Comparison of ENCODE assay signal across 10 mouse cellular contexts in genomic region chr11:72066330-72066729, GRCm38 (mm10). TPM values are rescaled to one million over a fixed set of nuclear protein-coding genes. Genes with fewer than 3 reads are reported as not detected.
DNase-seq lines count a peak whose midpoint lies in the region; ATAC-seq and TF ChIP-seq lines count a peak whose summit lies in the region.
"Had no signal": no experiment of that assay in that cellular context is flagged by ENCODE, and none has a peak within 500 bp of the region (broad histone marks: within the 10 kb centered on the region; RNA-seq: fewer than 3 reads in every experiment).

No protein-coding gene starts in this region.

- no peaks in the 10 kb centered on the region for H3K36me3 ChIP-seq in kidney, embryonic 15.5 days
- H3K36me3 ChIP-seq in MEL (ENCODE audit: control insufficient read depth in 1 of 2, insufficient read depth in 2 of 2, low read length in 2 of 2): no peaks in the 10 kb centered on the region
- no peaks in the 10 kb centered on the region for H3K36me3 ChIP-seq in lung, embryonic 14.5 days (ENCODE audit: insufficient read depth)

- TF ChIP-seq RAD21 in MEL (IDR thresholded peaks at IDR 0.05; ENCODE audit: low read depth, low read length): no peak; the same call in 1 of the 2 replicates

- 38% methylated on average over 6 of the region's 6 CpGs for WGBS in kidney, embryonic 15.5 days
- 36% methylated on average over 6 of the region's 6 CpGs for whole genome bisulfite sequencing in lung, embryonic 14.5 days

- H3K9me3 ChIP-seq in kidney, embryonic 15.5 days (replicated peaks): no peaks in the 10 kb centered on the region
- no peaks in the 10 kb centered on the region for H3K9me3 ChIP-seq in MEL (replicated peaks; ENCODE audit: insufficient read depth, low read length)
- H3K9me3 ChIP-seq in lung, embryonic 14.5 days (ENCODE audit: low read depth, low read length): peaks cover 10% of the 10 kb centered on the region; the same call in 1 of the 2 replicates

- no peak for TF ChIP-seq EP300 in MEL (IDR thresholded peaks at IDR 0.05; ENCODE audit: low read depth in 1 of 2, low read length in 2 of 2)

- H3K4me1 ChIP-seq in kidney, embryonic 15.5 days: 0 out of 2 replicates have a peak, but pooled peaks cover under 1% of the 10 kb centered on the region
- H3K4me1 ChIP-seq in MEL (ENCODE audit: control insufficient read depth in 1 of 2, insufficient read depth in 2 of 2, low read length in 2 of 2): no peaks in the 10 kb centered on the region
- no peaks in the 10 kb centered on the region for H3K4me1 ChIP-seq in cortical plate, adult 2 months (ENCODE audit: control insufficient read depth, insufficient read depth, low read length)
- no peaks in the 10 kb centered on the region for H3K4me1 ChIP-seq in lung, embryonic 14.5 days (ENCODE audit: insufficient read depth)

- H3K4me3 ChIP-seq in kidney, embryonic 15.5 days (replicated peaks): no peak overlapping the region
- H3K4me3 ChIP-seq in MEL (ENCODE audit: control insufficient read depth in 1 of 2, insufficient read depth in 1 of 2, low read depth in 2 of 2, low read length in 2 of 2): no peak overlapping the region
- no peak overlapping the region for H3K4me3 ChIP-seq in cortical plate, adult 2 months (ENCODE audit: insufficient read depth, low read length)
- H3K4me3 ChIP-seq in lung, embryonic 14.5 days (ENCODE audit: low read depth, low read length): no peak overlapping the region
- H3K4me3 ChIP-seq: embryonic facial prominence, embryonic 13.5 days had no signal

- DNase-seq in kidney, adult 11 months: peak; percentile 20
- DNase-seq in MEL (ENCODE audit: low read depth, low spot score): peak; percentile 25
- DNase-seq in lung, embryonic 14.5 days: peak; percentile 60
- no peak for DNase-seq in adrenal gland, postnatal 4 days (ENCODE audit: low spot score in 2 of 2)
- DNase-seq in left cerebral cortex, postnatal 36 days (ENCODE audit: low spot score in 2 of 2): no peak

- no peak overlapping the region for H3K4me2 ChIP-seq in kidney, embryonic 15.5 days
- no peak overlapping the region for H3K4me2 ChIP-seq in lung, embryonic 14.5 days
- H3K4me2 ChIP-seq: embryonic facial prominence, embryonic 13.5 days had no signal

- H3K27ac ChIP-seq in kidney, embryonic 15.5 days: no peak overlapping the region
- no peak overlapping the region for H3K27ac ChIP-seq in MEL (ENCODE audit: control insufficient read depth, low read depth, low read length)
- H3K27ac ChIP-seq in cortical plate, adult 2 months (ENCODE audit: insufficient read depth, low read length): no peak overlapping the region
- H3K27ac ChIP-seq in lung, embryonic 14.5 days (ENCODE audit: low read depth): no peak overlapping the region
- H3K27ac ChIP-seq: embryonic facial prominence, embryonic 13.5 days; macrophage had no signal

- no peak for TF ChIP-seq POLR2A in MEL (IDR thresholded peaks at IDR 0.05; ENCODE audit: control insufficient read depth in 1 of 2, insufficient read depth in 1 of 2, low read depth in 1 of 2, low read length in 2 of 2, poor library complexity in 1 of 2)
- TF ChIP-seq POLR2A in cortical plate, adult 2 months (IDR thresholded peaks at IDR 0.05; ENCODE audit: extremely low read depth, insufficient read depth, low read length): no peak

- no peaks in the 10 kb centered on the region for H3K27me3 ChIP-seq in kidney, embryonic 15.5 days
- H3K27me3 ChIP-seq in MEL (ENCODE audit: control insufficient read depth in 1 of 2, insufficient read depth in 2 of 2, low read length in 2 of 2): 0 out of 4 replicates have a peak, but pooled peaks cover 0 to 1% of the 10 kb centered on the region in 2 experiments
- H3K27me3 ChIP-seq in lung, embryonic 14.5 days (ENCODE audit: insufficient read depth, low read length): no peaks in the 10 kb centered on the region
- H3K27me3 ChIP-seq: embryonic facial prominence, embryonic 13.5 days had no signal

- H3K79me2 ChIP-seq in MEL (ENCODE audit: control insufficient read depth, insufficient read depth, low read length, poor library complexity): no peaks in the 10 kb centered on the region

- peak in 2 of 3 experiments; percentile 45 to 47; a peak in 5 of 6 replicates for TF ChIP-seq CTCF in MEL (IDR thresholded peaks at IDR 0.05 in 2 of 3, conservative IDR thresholded peaks at IDR 0.05 in 1 of 3; ENCODE audit: control insufficient read depth in 1 of 3, insufficient read depth in 1 of 3, low read depth in 2 of 3, low read length in 3 of 3, poor library complexity in 1 of 3, severe bottlenecking in 1 of 3)
- TF ChIP-seq CTCF in cortical plate, adult 2 months (IDR thresholded peaks at IDR 0.05; ENCODE audit: extremely low read depth, insufficient read depth, low read length): peak; percentile 42
- peak; percentile 71 for TF ChIP-seq CTCF in lung, embryonic 14.5 days (IDR thresholded peaks at IDR 0.05; ENCODE audit: low read depth)

- no peak overlapping the region for H3K9ac ChIP-seq in kidney, embryonic 15.5 days
- no peak overlapping the region for H3K9ac ChIP-seq in MEL (ENCODE audit: control insufficient read depth, low read depth, low read length, poor library complexity, severe bottlenecking)
- H3K9ac ChIP-seq in lung, embryonic 14.5 days: no peak overlapping the region
- H3K9ac ChIP-seq: embryonic facial prominence, embryonic 13.5 days had no signal

- intact Hi-C loops in left cerebral cortex, postnatal 36 days (cut with DNase I): no loop called here

- ATAC-seq in kidney, embryonic 15.5 days (replicated peaks; ENCODE audit: low FRiP score): no peak
- ATAC-seq in lung, embryonic 14.5 days (ENCODE audit: insufficient read depth): no peak
- no peak for ATAC-seq in activated CD4-positive, CD25-positive, alpha-beta regulatory T cell, adult 4 months

TF ChIP-seq in MEL, 35 proteins besides CTCF, POLR2A, EP300 and RAD21:
- peak; percentile 13; the same call in 1 of the 2 replicates for TF ChIP-seq SMC3 (IDR thresholded peaks at IDR 0.05; ENCODE audit: low read depth, low read length)
- no peak for TF ChIP-seq MAX (IDR thresholded peaks at IDR 0.05; ENCODE audit: low read length)
- TF ChIP-seq HCFC1 (IDR thresholded peaks at IDR 0.05; ENCODE audit: low read depth, low read length): no peak

RNA-seq across cellular contexts. Expression of gene Pimreg, which starts 24.5 kb away (rescaled TPM):
- polyA plus RNA-seq in kidney, embryonic 15.5 days (2015; fragmentation: Nextera tagmentation; extraction: Ambion mirVana): 122 and 131 TPM in 2 replicates
- total RNA-seq in MEL (2012; rRNA removed): 24.3 and 25.8 TPM in 2 replicates
- 10 to 100 TPM in 1 of 2 experiments, not detected in 1; 45.3 TPM for polyA plus RNA-seq in MEL (2012; ENCODE audit: insufficient read depth in 1 of 2, insufficient read length in 2 of 2, low read depth in 1 of 2, low replicate concordance in 2 of 2, missing spikeins in 1 of 2)
- 0.61 and 0.92 TPM in 2 replicates for polyA plus RNA-seq in cortical plate, adult 2 months (2012; rRNA removed)
- polyA plus RNA-seq in lung, embryonic 14.5 days (2014; fragmentation: Nextera tagmentation; extraction: Ambion mirVana): 158 and 165 TPM in 2 replicates
- total RNA-seq in adrenal gland, postnatal 4 days (2021): 10 to 100 TPM; 29.6 to 30.3 TPM
- 1 to 10 TPM in 1 of 2 experiments, under 1 TPM in 1; 0.43 to 1.1 TPM for total RNA-seq in left cerebral cortex, postnatal 36 days (2021)
- 1 to 10 TPM; 9.5 to 9.7 TPM for polyA plus RNA-seq in activated CD4-positive, CD25-positive, alpha-beta regulatory T cell, adult 4 months (2017; shearing (Covaris generic))

RNA-seq across cellular contexts. Expression of gene Aipl1, which starts 29.0 kb away (rescaled TPM):
- 0.30 and 0.38 TPM in 2 replicates for polyA plus RNA-seq in kidney, embryonic 15.5 days (2015; fragmentation: Nextera tagmentation; extraction: Ambion mirVana)
- total RNA-seq in MEL (2012; rRNA removed): 0.39 and 0.42 TPM in 2 replicates
- polyA plus RNA-seq in MEL (2012; ENCODE audit: insufficient read depth in 1 of 2, insufficient read length in 2 of 2, low read depth in 1 of 2, low replicate concordance in 2 of 2, missing spikeins in 1 of 2): under 1 TPM in 1 of 2 experiments, not detected in 1; 0.58 TPM
- polyA plus RNA-seq in cortical plate, adult 2 months (2012; rRNA removed): 0.04 and 0.06 TPM in 2 replicates
- polyA plus RNA-seq in lung, embryonic 14.5 days (2014; fragmentation: Nextera tagmentation; extraction: Ambion mirVana): 0.20 and 0.38 TPM in 2 replicates
- under 1 TPM; 0.56 to 0.76 TPM for total RNA-seq in adrenal gland, postnatal 4 days (2021)
- total RNA-seq in left cerebral cortex, postnatal 36 days (2021): not detected
- polyA plus RNA-seq in activated CD4-positive, CD25-positive, alpha-beta regulatory T cell, adult 4 months (2017; shearing (Covaris generic)): under 1 TPM in 1 of 2 experiments, not detected in 1; 0.33 TPM

Comparison
In these comparisons a context has a peak if more than half of its experiments do, and no peak if none do; other contexts are left out.
1. DNase-seq: peak in kidney, adult 11 months (single experiment), MEL (single experiment) and lung, embryonic 14.5 days (single experiment); none in adrenal gland, postnatal 4 days (0 of 2) and left cerebral cortex, postnatal 36 days (0 of 2).
2. Peak in every context shown above with its lines, with median percentiles within 50 percentile points of each other: CTCF ChIP-seq.